Mouse (Mus musculus) stomach, embryonic 14.5 days (tissue): Measurements from ENCODE around the gene Wdr62. TPM values are rescaled to one million over a fixed set of nuclear protein-coding genes. Genes with fewer than 3 reads are reported as not detected.

ENCODE experiments used
- ATAC-seq: fragments of 200-750 bp; cut with Nextera tagmentation; 2 replicates; pipeline ENCODE4 v1.8.0; 2017; ENCODE audit warnings: low read depth, moderate TSS enrichment; ENCODE audit not compliant: insufficient number of reproducible peaks, insufficient read depth, low FRiP score
- H3K27ac ChIP-seq: fragments of 300-500 bp; sonication (generic); 2 replicates; pipeline ENCODE4 v1.5.1; 2014; ENCODE audit warnings: mild to moderate bottlenecking, low read length, moderate library complexity, mixed read lengths
- H3K27me3 ChIP-seq: fragments of 300-500 bp; sonication (generic); 2 replicates; pipeline ENCODE4 v1.6.1; 2014; ENCODE audit warnings: low read length, control low read depth, mixed read lengths; ENCODE audit not compliant: control insufficient read depth, insufficient read depth
- H3K36me3 ChIP-seq: fragments of 300-500 bp; sonication (generic); 2 replicates; pipeline ENCODE4 v1.6.1; 2014; ENCODE audit warnings: mild to moderate bottlenecking, control low read depth, low read length, moderate library complexity, mixed read lengths; ENCODE audit not compliant: control insufficient read depth, insufficient read depth
- H3K4me1 ChIP-seq: fragments of 300-500 bp; sonication (generic); 2 replicates; pipeline ENCODE4 v1.6.1; 2014; ENCODE audit warnings: low read length, control low read depth, mixed read lengths; ENCODE audit not compliant: control insufficient read depth, insufficient read depth
- H3K4me2 ChIP-seq: fragments of 300-500 bp; sonication (generic); replicated peaks from 2 replicates; pipeline ENCODE4 v1.6.1; 2014; ENCODE audit warnings: low read depth, low read length, control low read depth
- H3K4me3 ChIP-seq: fragments of 300-500 bp; sonication (generic); 2 replicates; pipeline ENCODE4 v1.5.1; 2014; ENCODE audit warnings: low read depth, low read length, control low read depth
- H3K9ac ChIP-seq: fragments of 300-500 bp; sonication (generic); replicated peaks from 2 replicates; pipeline ENCODE4 v1.6.1; 2014; ENCODE audit warnings: low read depth, mild to moderate bottlenecking, control low read depth, low read length, moderate library complexity, mixed read lengths
- H3K9me3 ChIP-seq: fragments of 300-500 bp; sonication (generic); 2 replicates; pipeline ENCODE4 v1.6.1; 2016; ENCODE audit warnings: low read depth, low read length, control low read depth; ENCODE audit not compliant: control insufficient read depth
- WGBS: fragments of 180-500 bp; shearing (Covaris S2); extraction: QIAGEN DNeasy Blood & Tissue Kit; methylation state at CpG from one replicate; pipeline ENCODE4 v1.1.7; 2014; 5-methylcytosine and 5-hydroxymethylcytosine counted together
- polyA plus RNA-seq: library from polyadenylated mRNA; unstranded; fragments of >200 nt; fragmentation: Nextera tagmentation; extraction: Ambion mirVana; gene quantifications from 2 replicates; pipeline ENCODE4 v1.2.1, GENCODE M21; 2014

The Wdr62 gene
- polyA plus RNA-seq, 1 experiment from 2014 or later = 9.8 TPM

DNA sequence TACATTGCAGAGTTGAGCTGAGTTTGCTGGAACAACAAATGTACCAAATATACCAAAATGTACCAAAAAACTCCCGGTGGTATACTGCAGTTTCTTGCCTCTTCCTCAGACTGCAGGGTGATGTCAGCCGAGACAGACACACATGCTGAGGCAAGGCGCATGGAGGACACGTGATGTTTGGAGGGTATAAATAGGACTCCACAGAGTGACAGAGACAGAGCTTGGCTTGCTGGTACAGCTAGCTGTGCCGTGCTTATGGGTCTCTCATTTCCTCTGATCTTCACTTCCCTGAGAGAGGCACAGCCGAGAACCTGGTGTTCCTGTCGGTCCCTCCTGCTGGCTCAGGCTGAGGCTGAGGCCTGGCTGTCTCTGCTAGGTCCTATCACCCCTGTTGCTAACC, 2.5 kb upstream of the Wdr62 start:
- ATAC-seq = no peak
- Histone ChIP-seq H3K9me3 (no peaks in the 10 kb centered on the region), H3K27me3 (no peaks in the 10 kb centered on the region), H3K27ac (no peak overlapping the region), H3K36me3 (no peaks in the 10 kb centered on the region), H3K4me1 (peaks cover 3% of the 10 kb centered on the region; the same call in 1 of the 2 replicates), H3K4me2 (no peak overlapping the region), H3K4me3 (no peak overlapping the region), H3K9ac (no peak overlapping the region)
- 82% methylated on average over 7 of the region's 7 CpGs for WGBS

DNA sequence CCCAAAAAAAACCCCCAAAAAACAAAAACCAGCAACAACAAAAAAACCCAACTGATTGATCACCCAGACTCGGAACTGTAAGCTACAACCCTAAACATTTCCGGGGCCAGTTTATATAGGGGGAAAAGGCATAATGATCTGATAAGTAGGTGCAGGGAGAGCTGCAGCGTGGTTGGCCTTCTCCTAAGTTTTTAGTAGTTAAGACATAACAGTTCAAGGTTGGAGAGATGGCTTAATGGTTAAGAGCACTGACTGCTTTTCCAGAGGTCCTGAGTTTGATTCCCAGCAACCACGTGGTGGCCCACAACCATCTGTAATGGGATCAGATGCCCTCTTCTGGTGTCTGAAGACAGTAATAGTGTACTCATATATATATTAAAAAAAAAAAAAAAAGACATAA, 1.3 kb upstream of the Wdr62 start:
- ATAC-seq = no peak
- Histone ChIP-seq H3K9ac (no peak overlapping the region), H3K4me1 (peaks cover 3% of the 10 kb centered on the region; the same call in 1 of the 2 replicates), H3K9me3 (no peaks in the 10 kb centered on the region), H3K36me3 (no peaks in the 10 kb centered on the region), H3K4me3 (no peak overlapping the region), H3K27me3 (no peaks in the 10 kb centered on the region), H3K4me2 (no peak overlapping the region; the same call in 1 of the 2 replicates), H3K27ac (peak overlapping the region; percentile 96; the same call in 1 of the 2 replicates)
- WGBS = 71% methylated on average over 4 of the region's 4 CpGs

DNA sequence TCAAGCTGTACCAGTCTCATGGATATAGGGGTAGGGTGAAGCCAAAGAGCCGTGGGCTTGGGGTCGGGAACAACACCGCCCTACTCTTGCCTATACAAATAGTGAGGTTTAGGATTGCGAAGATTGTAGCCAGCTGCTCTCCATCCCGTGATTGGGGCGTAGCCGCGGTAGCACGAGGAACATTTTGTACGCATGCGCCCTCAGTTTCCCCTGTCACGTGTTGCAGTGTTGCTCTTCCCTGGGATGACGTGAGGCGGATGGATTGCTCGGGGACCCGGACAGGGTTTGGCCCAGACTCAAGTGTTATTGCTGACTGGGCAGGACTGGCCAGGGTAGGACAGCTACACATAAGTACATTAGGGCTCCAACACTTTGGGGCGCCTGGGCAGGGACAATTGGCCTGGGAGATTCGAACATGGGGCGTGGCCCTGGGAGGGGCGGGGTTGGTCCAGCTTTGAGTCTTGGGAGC, 485 bp upstream of the Wdr62 start:
- Histone ChIP-seq H3K36me3 (no peaks in the 10 kb centered on the region), H3K27ac (peak overlapping the region; percentile 96), H3K9me3 (no peaks in the 10 kb centered on the region), H3K4me1 (peaks cover 3% of the 10 kb centered on the region; the same call in 1 of the 2 replicates), H3K4me2 (peak overlapping the region; percentile 85), H3K27me3 (no peaks in the 10 kb centered on the region), H3K9ac (no peak overlapping the region), H3K4me3 (peak overlapping the region; percentile 78)
- WGBS = 1% methylated on average over 20 of the region's 20 CpGs
- peak; percentile 83 for ATAC-seq

DNA sequence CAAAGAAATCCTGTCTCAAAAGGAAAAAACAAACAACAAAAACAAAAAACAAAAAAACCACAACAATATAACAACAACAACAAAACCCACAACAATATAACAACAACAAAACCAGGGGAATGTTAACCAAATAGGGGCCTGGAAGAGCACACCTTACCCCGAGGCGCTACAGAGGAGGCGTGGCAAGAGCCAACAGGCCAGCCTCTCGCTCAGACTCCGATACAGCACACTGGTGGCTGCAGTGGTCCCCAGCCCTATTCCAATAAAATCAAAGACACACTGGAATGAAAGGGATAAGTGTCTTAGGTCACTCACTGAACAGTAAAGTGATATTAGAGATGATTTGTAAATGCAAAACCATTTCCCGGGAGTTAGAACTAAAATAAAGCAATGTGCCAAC, 683 bp downstream of the Wdr62 start:
- no peak for ATAC-seq
- H3K27ac ChIP-seq = peak overlapping the region; percentile 96; the same call in 1 of the 2 replicates
- WGBS = 0% methylated on average over 6 of the region's 6 CpGs

DNA sequence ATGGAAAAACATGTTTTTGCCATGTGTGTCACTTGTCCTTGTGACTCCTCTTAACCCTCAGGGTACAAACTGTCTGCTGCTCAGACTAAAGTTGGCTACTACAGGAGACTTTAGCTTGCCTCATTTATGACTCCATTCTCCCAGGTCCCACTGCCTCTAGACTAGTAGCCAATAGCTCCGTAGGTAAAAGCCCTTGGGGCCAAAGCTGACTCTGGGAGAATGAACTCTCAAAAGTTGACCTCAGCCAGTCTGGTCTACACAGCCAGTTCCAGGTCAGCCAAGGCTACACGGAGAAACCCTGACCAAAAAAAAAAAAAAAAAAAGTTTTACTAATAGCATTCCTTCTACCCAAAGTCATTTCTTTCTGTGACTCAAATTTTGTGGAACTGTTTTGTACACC, 1.3 kb downstream of the Wdr62 start:
- ATAC-seq = no peak
- no peaks in the 10 kb centered on the region for H3K27me3 ChIP-seq
- H3K4me2 ChIP-seq = no peak overlapping the region
- no peak overlapping the region for H3K27ac ChIP-seq
- WGBS = 51% methylated on average over 2 of the region's 2 CpGs
- H3K9me3 ChIP-seq = no peaks in the 10 kb centered on the region
- no peak overlapping the region for H3K9ac ChIP-seq
- peaks cover 3% of the 10 kb centered on the region; the same call in 1 of the 2 replicates for H3K4me1 ChIP-seq
- no peaks in the 10 kb centered on the region for H3K36me3 ChIP-seq
- no peak overlapping the region for H3K4me3 ChIP-seq

More for the DNA sequence above, 683 bp downstream of the Wdr62 start:
- Histone ChIP-seq H3K9ac (no peak overlapping the region), H3K27me3 (no peaks in the 10 kb centered on the region), H3K4me2 (peak overlapping the region; percentile 85), H3K36me3 (no peaks in the 10 kb centered on the region), H3K9me3 (no peaks in the 10 kb centered on the region), H3K4me1 (peaks cover 3% of the 10 kb centered on the region; the same call in 1 of the 2 replicates), H3K4me3 (peak overlapping the region; percentile 78)

DNA sequence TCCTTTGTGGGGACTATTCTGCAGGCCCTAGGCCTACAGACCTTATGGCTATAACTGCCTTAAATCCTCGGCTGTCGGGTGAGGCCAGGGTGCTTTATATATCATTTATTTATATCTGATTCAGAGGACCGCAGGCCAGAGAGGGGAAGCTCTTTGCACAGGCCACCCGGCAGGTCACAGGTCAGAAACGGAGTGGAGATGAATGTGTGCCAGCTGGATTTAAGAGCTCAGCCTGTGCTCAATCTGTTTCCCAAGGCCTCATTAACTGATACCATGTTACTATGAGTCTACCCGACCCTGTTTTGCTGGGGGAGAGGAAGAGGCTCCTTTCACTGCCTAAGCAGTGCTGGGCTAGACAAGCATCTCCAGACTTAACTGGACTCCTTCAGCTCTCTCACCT, 5.8 kb downstream of the Wdr62 start:
- Histone ChIP-seq H3K4me2 (no peak overlapping the region), H3K4me3 (no peak overlapping the region), H3K27ac (no peak overlapping the region), H3K4me1 (peaks cover 3% of the 10 kb centered on the region; the same call in 1 of the 2 replicates), H3K9me3 (no peaks in the 10 kb centered on the region), H3K36me3 (peaks cover 3% of the 10 kb centered on the region; the same call in 1 of the 2 replicates), H3K9ac (no peak overlapping the region), H3K27me3 (no peaks in the 10 kb centered on the region)
- no peak for ATAC-seq
- WGBS = 43% methylated on average over 6 of the region's 6 CpGs

DNA sequence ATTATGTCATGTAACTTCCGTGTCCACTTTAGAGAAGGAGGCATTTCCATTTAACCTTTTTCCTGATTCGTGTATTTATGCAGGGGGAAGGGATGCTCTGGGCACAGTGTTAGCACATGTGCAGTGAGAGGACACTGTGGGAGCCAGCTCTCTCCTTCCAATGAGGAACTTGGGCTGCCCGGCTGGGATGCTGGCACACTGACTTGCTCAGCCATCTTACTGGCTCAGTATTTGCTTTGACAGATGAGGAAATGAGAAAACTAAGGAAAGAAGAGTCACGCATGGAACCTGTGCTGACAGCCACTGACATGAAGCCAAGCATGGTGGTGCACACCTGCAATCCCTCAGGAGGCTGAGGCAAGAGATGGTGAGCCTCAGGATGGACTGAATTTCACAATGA, 10.6 kb downstream of the Wdr62 start:
- WGBS = 85% methylated on average over 4 of the region's 4 CpGs

DNA sequence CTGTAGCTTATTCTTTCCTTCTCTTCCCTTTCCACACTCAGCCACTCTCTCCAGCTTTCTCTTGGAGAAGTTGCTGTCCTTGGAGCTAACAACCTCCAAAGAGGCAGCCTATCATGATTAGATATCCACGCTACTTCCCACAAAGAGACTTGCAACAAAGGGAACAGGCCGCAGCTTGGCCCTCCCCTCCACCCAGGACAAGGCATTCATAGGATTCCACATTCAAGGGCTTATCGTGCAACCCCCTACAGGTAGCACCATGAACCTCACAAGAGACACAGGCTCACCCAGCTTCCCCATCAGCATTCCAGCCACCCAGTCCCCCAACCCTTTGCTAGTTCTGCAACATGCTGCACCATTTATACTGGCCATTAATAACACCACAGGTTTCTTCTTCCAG, 13.4 kb downstream of the Wdr62 start:
- H3K4me1 ChIP-seq = no peaks in the 10 kb centered on the region
- no peaks in the 10 kb centered on the region for H3K27me3 ChIP-seq
- H3K36me3 ChIP-seq = peaks cover 3% of the 10 kb centered on the region; the same call in 1 of the 2 replicates
- ATAC-seq = no peak
- no peaks in the 10 kb centered on the region for H3K9me3 ChIP-seq
- H3K4me2 ChIP-seq = no peak overlapping the region
- WGBS = 64% methylated on average over 3 of the region's 3 CpGs
- H3K27ac ChIP-seq = no peak overlapping the region
- H3K4me3 ChIP-seq = no peak overlapping the region
- H3K9ac ChIP-seq = no peak overlapping the region

More for the DNA sequence above, 10.6 kb downstream of the Wdr62 start:
- Histone ChIP-seq H3K9ac (no peak overlapping the region), H3K9me3 (no peaks in the 10 kb centered on the region), H3K27me3 (no peaks in the 10 kb centered on the region), H3K36me3 (peaks cover 3% of the 10 kb centered on the region; the same call in 1 of the 2 replicates), H3K4me3 (no peak overlapping the region), H3K27ac (no peak overlapping the region), H3K4me1 (no peaks in the 10 kb centered on the region), H3K4me2 (no peak overlapping the region)
- ATAC-seq = no peak

DNA sequence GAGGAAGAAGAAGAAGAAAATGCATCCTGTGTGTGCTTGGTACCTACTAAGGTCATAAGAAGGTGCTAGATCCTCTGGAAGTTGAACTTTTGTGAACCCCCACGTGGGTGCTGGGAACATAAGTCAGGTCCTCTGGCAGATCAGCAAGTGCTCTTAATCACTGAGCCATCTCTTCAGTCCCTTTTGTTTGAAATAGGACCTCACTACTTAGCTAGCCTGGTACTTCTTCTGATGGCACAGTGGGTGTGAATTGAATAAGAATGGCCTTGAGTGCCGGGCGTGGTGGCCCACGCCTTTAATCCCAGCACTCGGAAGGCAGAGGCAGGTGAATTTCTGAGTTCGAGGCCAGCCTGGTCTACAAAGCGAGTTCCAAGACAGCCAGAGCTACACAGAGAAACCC, 14.3 kb downstream of the Wdr62 start:
- no peaks in the 10 kb centered on the region for H3K27me3 ChIP-seq
- ATAC-seq = no peak
- H3K4me3 ChIP-seq = no peak overlapping the region
- H3K27ac ChIP-seq = no peak overlapping the region
- H3K36me3 ChIP-seq = peaks cover 3% of the 10 kb centered on the region; the same call in 1 of the 2 replicates
- WGBS = 89% methylated on average over 7 of the region's 7 CpGs
- no peak overlapping the region for H3K9ac ChIP-seq
- H3K4me2 ChIP-seq = no peak overlapping the region
- H3K4me1 ChIP-seq = no peaks in the 10 kb centered on the region
- H3K9me3 ChIP-seq = no peaks in the 10 kb centered on the region
